Mouse (Mus musculus): ENCODE data around the gene Tmem200b. TPM values are rescaled to one million over a fixed set of nuclear protein-coding genes. Genes with fewer than 3 reads are reported as not detected.
A peak's percentile ranks its signal among the peaks of the same experiment; 100 is the strongest.

Gene Tmem200b
- total and polyA plus RNA-seq, 2 experiments from 2014 or later: 0.97 to 23.5 TPM

DNA sequence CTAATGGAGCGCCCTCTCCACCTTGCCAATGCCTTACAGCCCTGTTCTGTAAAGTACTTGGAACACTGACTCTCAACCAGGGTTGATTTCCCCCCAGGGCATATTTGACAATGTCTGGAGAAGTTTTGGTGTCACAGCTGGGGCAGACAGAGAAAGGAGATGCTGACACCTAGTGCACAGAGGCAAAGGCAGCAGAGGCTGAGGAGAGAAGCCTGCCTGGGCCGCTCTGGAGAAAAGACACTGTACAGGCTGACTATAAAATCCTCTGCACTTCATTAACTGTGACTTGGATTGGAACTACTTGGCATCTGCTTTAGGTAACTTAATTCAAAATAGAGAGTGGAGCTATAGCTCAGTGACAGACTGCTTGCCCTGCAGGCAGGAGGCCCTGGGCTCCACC lies 47.3 kb downstream of the Tmem200b start:
- no peak overlapping the region for H3K9ac ChIP-seq (replicated peaks; ENCODE audit: low read depth, low read length)
- no peak overlapping the region for H3K4me2 ChIP-seq (ENCODE audit: low read depth, low read length)
- H3K4me1 ChIP-seq (ENCODE audit: control insufficient read depth, insufficient read depth): peaks cover 7% of the 10 kb centered on the region
- H3K27me3 ChIP-seq (ENCODE audit: control insufficient read depth, insufficient read depth, low read length): no peaks in the 10 kb centered on the region
- 91% methylated on average over 2 of the region's 2 CpGs for WGBS
- H3K4me3 ChIP-seq (ENCODE audit: low read depth, low read length): no peak overlapping the region
- no peak overlapping the region for H3K27ac ChIP-seq (ENCODE audit: low read depth)
- DNase-seq (ENCODE audit: low spot score): no peak
- no peaks in the 10 kb centered on the region for H3K9me3 ChIP-seq (replicated peaks; ENCODE audit: control insufficient read depth, low read length)
- peaks cover 54% of the 10 kb centered on the region for H3K36me3 ChIP-seq (replicated peaks; ENCODE audit: control insufficient read depth, insufficient read depth, low read length)
- ATAC-seq (ENCODE audit: insufficient read depth, low read depth): no peak
- TF ChIP-seq CTCF (IDR thresholded peaks at IDR 0.05; ENCODE audit: low read depth) (peak; percentile 44), EP300 (IDR thresholded peaks at IDR 0.05; ENCODE audit: low read depth) (no peak)

DNA sequence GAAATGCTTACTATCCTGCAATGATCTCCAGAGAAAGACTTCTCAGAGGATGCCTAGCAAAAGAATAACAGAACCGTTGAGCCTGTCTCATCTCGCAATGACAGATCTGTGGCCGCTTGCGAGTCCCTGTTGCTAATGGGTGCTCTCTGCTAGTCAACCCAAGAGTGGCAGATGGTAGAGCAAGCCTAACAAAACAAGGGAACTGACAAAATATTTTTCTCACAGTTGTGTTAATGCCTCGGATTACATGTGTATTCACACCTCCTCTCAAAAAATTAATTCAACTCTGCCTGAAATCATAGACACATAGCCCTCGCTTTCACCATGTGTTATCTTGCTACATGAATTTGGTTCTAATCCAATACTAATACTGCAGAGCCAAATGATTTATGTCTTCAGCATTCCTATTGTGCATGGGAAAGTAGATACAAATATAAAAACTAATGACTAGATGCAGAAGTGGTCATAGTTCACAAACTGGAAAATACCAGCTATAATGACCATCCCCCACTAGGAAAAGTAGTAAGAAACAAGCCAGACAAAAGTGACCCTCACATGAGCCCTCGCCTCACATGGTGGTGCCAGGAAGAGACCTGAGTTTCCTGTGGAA lies 48.8 kb downstream of the Tmem200b start:
- no peak for TF ChIP-seq CTCF (IDR thresholded peaks at IDR 0.05; ENCODE audit: low read depth)
- no peak for TF ChIP-seq EP300 (IDR thresholded peaks at IDR 0.05; ENCODE audit: low read depth)
- Histone ChIP-seq H3K9ac (replicated peaks; ENCODE audit: low read depth, low read length) (no peak overlapping the region), H3K4me1 (ENCODE audit: control insufficient read depth, insufficient read depth) (peaks cover 14% of the 10 kb centered on the region), H3K9me3 (replicated peaks; ENCODE audit: control insufficient read depth, low read length) (no peaks in the 10 kb centered on the region), H3K27me3 (ENCODE audit: control insufficient read depth, insufficient read depth, low read length) (no peaks in the 10 kb centered on the region), H3K4me2 (ENCODE audit: low read depth, low read length) (no peak overlapping the region), H3K36me3 (replicated peaks; ENCODE audit: control insufficient read depth, insufficient read depth, low read length) (peaks cover 58% of the 10 kb centered on the region), H3K4me3 (ENCODE audit: low read depth, low read length) (no peak overlapping the region), H3K27ac (ENCODE audit: low read depth) (no peak overlapping the region)
- ATAC-seq (ENCODE audit: insufficient read depth, low read depth) (no peak), DNase-seq (ENCODE audit: low spot score) (no peak)
- 75% methylated on average over 7 of the region's 7 CpGs for WGBS

Other genes with a start within 250 kb of the Tmem200b start
- gene Ptpru, start 83.5 kb upstream of the Tmem200b start, total RNA-seq (2014; rRNA removed; ENCODE audit: low replicate concordance): 0.54 and 0.69 TPM in 2 replicates
- 0.77 and 1.1 TPM in 2 replicates for gene Ptpru, start 83.5 kb upstream of the Tmem200b start, polyA plus RNA-seq (2015; fragmentation: Nextera tagmentation; extraction: Ambion mirVana)
- gene Mecr, start 78.3 kb upstream of the Tmem200b start, total RNA-seq (2014; rRNA removed; ENCODE audit: low replicate concordance): 32.7 and 70.5 TPM in 2 replicates
- gene Mecr, start 78.3 kb upstream of the Tmem200b start, polyA plus RNA-seq (2015; fragmentation: Nextera tagmentation; extraction: Ambion mirVana): 44.4 and 47.3 TPM in 2 replicates
- gene Srsf4, start 48.2 kb upstream of the Tmem200b start, total RNA-seq (2014; rRNA removed; ENCODE audit: low replicate concordance): 14.3 and 17.1 TPM in 2 replicates
- 40.7 and 42.0 TPM in 2 replicates for gene Srsf4, start 48.2 kb upstream of the Tmem200b start, polyA plus RNA-seq (2015; fragmentation: Nextera tagmentation; extraction: Ambion mirVana)
- gene Gm10300, start 152.9 kb downstream of the Tmem200b start, total RNA-seq (2014; rRNA removed; ENCODE audit: low replicate concordance): 1.7 TPM in 1 of 2 replicates, not detected in the other
- gene Gm10300, start 152.9 kb downstream of the Tmem200b start, polyA plus RNA-seq (2015; fragmentation: Nextera tagmentation; extraction: Ambion mirVana): 0.18 TPM in 2 replicates
- 47.3 and 52.8 TPM in 2 replicates for gene Epb41, start 153.6 kb downstream of the Tmem200b start, total RNA-seq (2014; rRNA removed; ENCODE audit: low replicate concordance)
- gene Epb41, start 153.6 kb downstream of the Tmem200b start, polyA plus RNA-seq (2015; fragmentation: Nextera tagmentation; extraction: Ambion mirVana): 21.2 and 26.6 TPM in 2 replicates
- 0.93 and 1.1 TPM in 2 replicates for gene Oprd1, start 222.7 kb downstream of the Tmem200b start, total RNA-seq (2014; rRNA removed; ENCODE audit: low replicate concordance)
- 0.37 and 0.70 TPM in 2 replicates for gene Oprd1, start 222.7 kb downstream of the Tmem200b start, polyA plus RNA-seq (2015; fragmentation: Nextera tagmentation; extraction: Ambion mirVana)